Mouse (Mus musculus): ENCODE results near the gene Yipf4.
"Not testable (repeated sequence)": the region's sequence is repeated elsewhere in the genome, so short reads cannot be mapped to it uniquely, and the experiment has no call there.

Yipf4 gene

DNA sequence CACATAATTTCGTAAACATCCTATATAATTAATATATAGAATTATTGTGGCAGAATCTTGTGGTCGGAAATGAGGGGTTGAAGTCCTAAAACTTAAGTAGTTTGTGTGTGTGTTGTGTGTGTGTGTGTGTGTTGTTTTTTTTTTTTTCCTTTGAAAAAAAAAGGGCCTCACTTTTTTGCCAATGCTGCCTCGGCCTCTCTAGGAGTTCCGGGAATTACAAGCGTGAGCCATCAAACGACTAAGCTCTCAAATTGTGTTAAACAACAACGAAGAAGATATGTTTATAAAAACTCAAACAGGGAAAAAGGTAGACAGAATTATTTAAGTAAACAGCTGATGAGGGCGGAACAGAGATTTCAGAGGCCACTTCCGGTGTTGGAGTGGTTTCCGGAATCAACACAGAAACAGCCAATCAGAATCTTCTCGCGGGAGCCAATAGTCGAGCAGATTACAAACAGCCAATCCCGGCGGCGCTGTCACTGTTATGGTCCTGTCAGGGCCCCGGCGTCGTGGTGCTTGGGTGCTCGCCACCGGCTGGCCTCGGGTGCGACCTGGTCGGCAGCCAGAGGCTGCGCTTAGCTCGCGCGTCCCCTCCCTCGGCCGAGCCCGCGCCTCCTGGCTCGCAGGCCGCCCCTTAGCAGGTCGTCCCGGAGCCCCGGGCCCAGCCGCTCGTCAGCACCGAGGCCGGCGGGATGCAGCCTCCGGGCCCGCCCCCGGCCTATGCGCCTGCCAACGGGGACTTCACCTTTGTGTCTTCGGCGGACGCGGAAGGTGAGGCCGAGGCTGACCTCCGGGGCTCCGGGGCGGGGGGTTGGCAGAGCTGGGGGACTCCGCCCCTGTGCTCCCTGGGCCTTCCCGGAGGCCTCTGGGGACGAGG is at the start of gene Yipf4:
Gene Yipf4 (plus strand): TSS at position 470 of the 877 bp plus-strand sequence.
- peak; percentile 95 for DNase-seq (ENCODE audit: low spot score)

DNA sequence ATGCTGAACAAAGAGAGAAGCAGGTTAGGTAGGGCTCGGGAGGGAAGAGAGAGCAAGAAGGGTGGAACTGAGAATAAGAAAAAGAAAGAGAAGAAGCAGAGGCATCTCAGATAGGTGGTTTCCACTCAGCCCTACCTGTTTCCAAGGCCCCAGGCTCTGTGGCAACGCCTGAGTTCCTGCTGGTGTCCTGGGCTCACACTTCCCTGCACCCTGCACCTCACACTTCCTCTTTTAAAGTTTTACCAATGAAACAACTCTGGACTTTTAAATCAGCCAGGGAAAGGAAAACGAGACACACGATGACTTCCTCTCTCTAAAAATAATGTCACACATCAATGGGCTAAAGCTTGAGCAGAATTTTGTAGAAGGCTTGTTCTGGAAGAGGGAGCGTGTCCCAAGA is 48.8 kb upstream of the Yipf4 start:
- DNase-seq (ENCODE audit: low spot score): no peak

DNA sequence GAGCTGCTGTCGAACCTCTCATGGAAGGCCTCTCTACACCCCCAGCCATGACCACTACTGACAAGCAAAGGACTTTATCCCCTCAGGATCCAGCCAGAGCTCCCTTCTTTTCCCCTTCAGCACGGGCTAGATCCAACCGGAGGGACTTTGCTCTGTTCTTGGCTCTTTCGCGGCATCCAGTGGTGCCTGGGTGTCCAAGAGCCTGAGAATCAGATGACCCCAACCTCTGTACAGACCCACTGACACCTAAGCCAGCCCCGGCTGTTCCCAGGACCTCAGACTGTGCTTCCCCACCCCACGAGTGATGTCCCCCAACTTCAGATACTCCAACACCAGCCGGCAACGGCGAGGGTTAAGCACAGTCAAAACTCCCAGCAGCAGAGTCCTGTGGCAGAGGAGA is 39.5 kb upstream of the Yipf4 start:
- DNase-seq (ENCODE audit: low spot score): no peak

DNA sequence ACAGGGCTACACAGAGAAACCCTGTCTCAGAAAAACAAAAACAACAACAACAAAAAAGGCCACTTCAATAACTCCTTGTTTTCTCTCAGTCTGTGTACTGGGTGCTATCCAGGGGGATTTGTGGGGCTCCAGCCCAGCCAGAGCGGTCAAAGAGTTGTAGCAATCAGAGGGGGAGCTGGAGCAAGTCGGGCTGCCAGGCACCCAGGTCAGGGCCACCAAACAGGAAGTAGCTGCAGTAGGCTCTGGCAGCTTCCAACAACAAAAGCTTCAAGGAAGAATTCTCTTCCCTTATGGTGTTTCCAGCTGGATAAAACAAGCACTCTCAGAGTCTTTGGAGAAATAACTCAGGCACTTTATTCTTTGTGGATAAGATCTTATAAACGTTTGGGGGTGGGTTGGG is 35.4 kb upstream of the Yipf4 start:
- DNase-seq (ENCODE audit: low spot score): no peak

DNA sequence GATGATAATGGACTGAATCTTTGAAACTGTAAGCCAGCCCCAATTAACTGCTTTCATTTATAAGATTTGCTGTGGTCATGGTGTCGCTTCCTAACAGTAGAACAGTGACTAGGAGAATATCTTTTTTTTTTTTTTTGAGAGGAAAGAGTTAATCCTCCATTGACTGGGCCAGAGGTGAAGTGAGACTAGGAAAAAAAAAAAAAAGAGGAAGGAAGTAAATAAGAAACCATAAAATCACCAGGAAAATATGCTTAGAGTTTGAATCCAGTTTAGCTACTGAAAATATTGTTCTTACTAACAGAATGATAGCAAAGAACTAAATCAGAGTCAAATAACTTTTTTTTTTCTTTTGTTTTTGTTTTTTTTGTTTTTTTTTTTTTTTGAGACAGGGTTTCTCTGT is 34.6 kb upstream of the Yipf4 start:
- no peak for DNase-seq (ENCODE audit: low spot score)

DNA sequence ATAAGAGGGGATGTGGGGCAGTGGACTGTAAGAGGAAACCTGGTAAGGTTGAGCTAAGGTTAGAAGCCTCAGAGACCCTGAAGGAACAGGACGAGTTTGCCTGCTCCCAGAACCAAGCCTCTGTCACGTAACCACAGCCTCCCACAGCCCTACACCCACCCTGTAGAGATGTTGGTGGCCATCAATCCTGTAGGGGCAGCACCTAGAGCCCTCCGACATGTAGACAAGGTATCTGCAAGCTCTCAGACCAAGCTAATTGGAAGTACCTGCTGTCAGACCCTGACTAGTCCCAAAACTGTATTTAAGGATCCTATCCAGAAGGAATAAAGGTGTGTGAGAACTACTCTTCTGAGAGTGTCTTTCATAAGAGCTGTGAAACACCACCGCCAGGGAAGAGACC is 33.9 kb upstream of the Yipf4 start:
- no peak for DNase-seq (ENCODE audit: low spot score)

DNA sequence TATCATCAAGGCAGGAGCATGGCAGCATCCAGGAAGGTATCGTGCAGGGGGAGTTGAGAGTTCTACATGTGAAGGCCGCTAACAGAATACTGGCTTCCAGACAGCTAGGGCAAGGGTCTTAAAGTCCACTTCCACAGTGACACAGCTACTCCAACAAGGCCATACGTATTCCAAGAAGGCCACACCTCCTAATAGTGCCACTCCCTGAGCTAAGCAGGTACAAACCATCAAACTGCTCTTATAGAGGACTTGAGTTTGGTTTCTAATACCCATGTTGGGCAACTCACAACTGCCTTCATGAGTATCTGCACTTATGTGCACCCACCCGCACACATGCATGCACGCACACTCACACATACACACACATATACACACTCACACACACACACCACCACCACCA is 32.5 kb upstream of the Yipf4 start:
- DNase-seq (ENCODE audit: low spot score): no peak

DNA sequence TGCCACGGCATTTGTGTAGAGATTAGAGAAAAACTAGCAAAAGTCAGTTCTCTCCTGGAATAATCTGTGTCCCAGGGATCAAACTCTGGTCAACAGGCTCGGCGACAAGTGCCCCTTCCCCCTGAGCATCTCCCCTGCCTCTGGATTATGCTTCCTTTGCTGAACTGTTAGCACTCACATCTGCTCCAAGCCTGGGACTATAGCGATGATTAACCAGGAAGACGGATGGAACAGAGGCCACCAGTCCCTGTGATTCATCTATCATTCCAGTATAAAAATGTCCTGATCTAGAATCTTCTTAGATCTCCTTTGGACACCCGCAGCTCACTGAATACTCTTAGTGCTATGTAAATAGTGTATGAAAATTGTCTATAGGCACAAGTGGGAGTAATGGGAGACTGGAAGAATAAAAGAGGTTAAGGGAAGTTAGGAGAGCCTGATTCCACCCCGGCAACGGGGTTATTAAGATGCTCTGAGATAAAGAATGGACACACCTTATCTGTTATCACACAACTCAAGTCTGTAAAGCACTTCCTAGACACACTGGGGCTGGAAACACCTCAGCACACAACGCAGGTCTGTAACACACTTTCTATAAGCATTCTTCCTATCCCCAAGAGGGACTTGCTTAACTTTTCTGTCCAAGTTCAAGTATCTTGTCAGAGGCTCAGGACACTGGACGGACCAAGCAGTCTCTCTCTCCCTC is 31.2 kb upstream of the Yipf4 start:
- no peak for DNase-seq (ENCODE audit: low spot score)

DNA sequence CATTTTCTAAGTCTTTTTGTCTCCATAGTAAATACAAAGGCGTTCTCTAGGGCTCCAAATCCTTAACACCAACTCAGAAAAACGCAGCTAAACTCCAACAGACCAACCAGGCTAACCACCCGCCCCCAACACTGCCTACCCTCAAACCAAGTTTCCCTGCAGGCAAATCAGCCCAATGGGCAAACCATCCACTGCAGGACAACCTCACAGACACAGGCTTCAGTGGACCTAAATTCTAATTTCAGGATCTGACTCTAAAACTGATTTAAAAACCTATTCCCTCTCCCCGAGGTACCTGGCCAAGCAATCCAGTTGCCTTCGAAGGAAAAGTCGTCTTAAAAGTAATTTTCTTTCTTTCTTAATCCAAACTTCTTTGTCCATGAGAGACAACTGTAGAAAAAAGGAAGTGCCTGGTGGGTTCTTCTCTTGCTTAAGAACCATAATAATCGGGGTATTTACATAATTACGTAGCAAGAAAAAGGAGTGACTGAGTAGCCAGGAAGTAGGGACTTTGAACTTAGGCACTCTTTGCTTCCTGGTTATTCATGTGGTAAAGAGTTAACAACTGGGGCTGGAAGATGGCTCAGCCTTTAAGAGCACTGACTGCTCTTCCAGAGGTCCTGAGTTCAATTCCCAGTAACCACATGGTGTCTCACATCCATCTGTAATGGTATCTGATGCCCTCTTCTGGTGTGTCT is 30.4 kb upstream of the Yipf4 start, which contains the start of gene Nlrc4:
Gene Nlrc4 (minus strand): TSS at position 432 of the 698 bp plus-strand sequence.
- no peak for DNase-seq (ENCODE audit: low spot score)

DNA sequence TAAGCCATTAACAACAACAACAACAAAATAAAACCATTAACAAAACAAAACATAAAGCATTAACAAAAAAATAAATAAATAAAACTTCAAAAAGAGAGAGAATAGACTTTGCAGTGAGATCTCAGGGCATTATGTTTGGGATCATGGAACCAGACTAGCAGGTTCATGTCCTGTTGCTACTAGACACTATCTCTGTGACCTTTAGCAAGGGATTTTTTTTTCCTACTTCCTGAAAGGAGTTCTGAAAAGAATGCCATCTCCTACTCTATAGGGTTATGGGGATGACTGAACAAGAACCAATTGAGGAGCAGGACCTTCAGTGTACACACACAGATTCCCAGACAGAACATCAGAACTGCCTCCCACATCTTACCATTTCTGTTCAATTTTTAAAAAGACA is 25.8 kb upstream of the Yipf4 start:
- DNase-seq (ENCODE audit: low spot score): no peak

DNA sequence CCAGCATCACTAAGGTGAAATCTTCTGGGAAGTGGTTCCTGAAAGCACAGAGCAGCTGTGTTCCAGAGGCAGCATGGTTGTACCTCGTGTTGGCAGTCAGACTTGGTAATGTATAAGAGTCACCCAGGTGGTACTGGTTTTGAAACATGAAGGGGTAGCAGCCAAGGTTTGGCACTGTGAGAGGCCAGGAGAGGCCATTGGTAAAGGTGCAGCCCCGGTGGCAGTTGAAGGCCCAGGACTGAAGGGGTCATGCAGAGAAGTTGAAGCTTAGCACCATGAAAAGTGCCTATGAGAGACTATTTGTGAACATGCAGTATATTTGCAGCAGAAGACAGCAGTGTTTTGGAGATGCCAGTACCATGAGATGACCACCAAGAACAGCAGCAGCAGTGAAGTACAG is 21.3 kb upstream of the Yipf4 start:
- DNase-seq (ENCODE audit: low spot score): not testable (repeated sequence)

DNA sequence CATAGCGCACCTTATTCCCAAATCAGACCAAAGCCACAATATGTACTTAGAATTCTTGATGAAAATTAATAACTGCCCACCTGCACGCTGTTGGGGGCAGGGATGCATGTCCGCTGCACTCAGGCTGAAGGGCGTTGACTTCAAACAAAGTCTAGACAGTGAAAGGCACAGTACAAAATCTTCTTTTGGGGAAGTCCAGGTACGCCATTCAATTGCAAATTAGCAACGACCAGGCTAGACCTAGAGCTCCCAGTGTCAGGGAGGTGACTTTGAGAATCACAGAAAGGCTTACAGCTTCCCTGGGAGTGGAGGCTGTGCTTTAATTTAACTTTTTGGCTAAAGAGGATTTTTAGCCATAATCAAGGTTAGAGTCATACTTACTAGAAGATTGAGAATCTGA is 19.2 kb upstream of the Yipf4 start:
- not testable (repeated sequence) for DNase-seq (ENCODE audit: low spot score)

DNA sequence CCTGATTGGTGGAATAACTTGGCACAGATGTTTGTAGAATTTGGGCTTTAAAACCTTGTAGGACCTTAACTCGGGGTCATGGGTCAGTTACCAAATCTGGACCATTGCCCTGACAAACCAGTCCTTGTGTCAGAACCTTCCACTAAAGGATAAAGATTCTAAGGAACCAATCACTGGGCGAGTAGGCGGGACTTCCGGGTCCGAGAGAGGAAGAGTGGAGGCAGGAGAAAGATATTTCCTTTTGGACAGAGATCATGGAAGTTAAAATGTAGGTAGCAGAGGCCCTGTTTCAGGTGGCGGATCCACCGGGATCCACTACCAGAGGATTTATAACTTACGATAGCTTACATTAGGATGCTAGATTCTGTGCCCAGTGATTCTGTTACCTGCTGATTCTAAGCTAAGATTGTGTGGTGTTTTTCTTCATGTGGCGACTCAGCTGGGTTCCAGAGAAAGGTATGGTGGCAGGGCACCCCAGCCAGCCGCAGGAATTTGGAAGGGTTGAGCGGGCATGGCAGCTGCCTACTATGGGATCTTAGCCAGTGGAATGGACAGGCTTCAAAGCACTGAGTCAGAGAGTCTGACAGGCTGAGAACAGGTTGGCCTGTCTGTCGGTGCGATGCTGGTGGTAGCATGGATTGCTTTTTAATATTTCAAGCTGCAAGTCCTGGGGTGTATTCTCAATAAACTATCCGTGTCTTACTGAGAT is 8.8 kb upstream of the Yipf4 start:
- DNase-seq (ENCODE audit: low spot score): no peak

DNA sequence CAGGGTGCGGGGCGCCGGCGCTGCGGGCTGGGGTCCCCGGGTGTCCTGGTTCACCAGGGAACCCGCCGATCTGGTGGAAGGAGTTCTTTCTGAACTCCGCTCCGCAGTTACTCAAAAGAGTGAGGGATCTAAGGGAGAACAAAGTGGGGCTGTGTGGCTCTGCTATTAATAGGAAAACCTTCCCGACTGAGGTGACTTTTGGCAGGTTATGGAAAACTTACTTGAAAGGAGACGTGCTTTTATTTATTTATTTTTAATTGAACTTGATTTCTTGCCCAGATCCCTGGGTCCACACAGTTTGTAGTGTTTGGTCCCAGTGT is 568 bp downstream of the Yipf4 start:
- DNase-seq (ENCODE audit: low spot score): no peak

DNA sequence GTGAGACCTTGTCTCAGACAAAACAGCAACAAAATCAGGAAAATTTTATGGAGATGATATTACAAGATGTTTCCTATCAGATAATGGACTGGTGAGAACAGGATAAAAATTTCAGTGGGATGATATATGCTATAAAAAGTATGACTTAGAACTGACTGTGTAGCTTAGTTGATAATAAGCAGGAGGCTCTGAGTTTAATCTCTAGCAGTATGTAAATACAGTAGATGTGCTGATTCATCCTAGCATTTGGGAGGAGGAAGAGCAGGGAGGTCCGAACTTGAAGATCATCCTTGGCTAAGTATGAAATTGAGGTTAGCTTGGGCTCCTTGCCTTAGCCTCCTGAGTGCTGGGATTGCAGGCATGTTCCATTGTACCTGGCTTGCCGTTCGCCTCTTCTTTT is 2.3 kb downstream of the Yipf4 start:
- no peak for DNase-seq (ENCODE audit: low spot score)

DNA sequence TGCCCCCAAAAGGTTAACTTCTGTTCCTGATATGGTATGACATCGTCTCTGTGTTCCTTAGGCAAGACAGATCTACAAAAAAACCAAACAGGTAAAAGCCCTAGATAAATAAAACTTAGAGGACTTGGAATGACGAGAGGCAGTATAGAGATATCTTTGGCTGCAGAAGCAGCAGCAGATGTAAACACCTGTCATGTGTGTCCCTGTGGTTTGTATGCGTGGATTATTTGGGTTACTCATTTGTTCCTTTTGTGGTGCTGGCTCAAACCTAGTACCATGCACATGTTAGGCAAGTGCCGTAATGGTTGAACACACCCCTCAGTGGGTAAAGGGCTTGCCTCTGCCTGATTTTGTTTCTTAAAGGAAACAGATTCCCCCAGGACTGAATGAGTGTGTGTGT is 10.9 kb downstream of the Yipf4 start:
- no peak for DNase-seq (ENCODE audit: low spot score)

DNA sequence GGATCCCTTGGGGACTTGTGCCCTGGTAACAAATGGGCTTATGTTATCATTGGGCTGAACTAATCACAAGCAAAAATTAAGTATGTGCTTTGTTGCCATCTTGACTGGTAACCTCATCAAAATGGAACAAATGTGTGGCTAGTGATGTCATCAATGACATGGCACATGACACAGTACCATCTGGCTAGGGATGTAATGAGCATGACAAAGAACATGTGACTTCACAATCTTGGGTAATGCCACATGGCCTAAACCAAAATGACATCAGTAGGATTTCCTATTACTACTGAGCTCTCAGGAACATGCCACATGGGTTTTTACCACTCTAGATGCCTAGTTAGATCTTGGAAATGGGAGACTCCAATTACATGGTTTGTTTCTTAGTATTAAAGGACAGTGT is 11.8 kb downstream of the Yipf4 start:
- DNase-seq (ENCODE audit: low spot score): no peak

DNA sequence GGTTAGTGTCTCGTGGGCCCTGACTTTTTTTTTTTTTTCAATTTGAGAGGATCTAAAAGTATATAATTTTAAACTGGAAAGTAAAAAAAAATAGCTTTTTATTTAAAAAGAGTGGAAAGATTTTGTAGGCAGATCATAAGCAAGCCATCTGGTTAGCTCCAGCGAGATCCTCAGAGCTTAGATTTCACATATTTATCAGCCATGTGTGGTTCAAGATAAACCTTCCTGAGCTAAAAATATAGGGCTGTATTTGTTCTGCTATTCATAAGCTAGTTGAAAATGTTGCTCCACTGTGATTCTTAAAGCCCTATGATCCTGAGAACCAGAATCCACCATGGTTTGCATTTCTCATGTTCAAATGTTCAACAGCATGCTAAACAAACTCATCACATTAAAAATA is 18.6 kb downstream of the Yipf4 start:
- no peak for DNase-seq (ENCODE audit: low spot score)

DNA sequence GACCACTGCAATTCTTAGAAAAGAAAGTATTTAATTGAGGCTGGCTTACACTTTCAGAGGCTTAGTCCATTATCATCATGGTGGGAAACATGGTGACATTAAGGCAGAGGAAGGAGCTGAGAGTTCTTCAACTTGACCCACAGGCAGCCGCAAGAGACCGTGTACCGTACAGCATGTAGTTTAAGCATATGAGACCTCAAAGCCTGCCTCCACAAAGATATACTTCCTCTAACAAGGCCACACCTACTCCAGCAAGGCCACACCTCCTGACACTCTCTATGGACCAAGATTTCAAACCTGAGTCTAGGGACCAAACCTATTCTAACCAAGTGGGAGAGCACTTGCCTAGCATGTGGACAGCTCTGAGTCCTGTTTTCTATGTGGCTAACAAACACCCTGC is 19.3 kb downstream of the Yipf4 start:
- no peak for DNase-seq (ENCODE audit: low spot score)

DNA sequence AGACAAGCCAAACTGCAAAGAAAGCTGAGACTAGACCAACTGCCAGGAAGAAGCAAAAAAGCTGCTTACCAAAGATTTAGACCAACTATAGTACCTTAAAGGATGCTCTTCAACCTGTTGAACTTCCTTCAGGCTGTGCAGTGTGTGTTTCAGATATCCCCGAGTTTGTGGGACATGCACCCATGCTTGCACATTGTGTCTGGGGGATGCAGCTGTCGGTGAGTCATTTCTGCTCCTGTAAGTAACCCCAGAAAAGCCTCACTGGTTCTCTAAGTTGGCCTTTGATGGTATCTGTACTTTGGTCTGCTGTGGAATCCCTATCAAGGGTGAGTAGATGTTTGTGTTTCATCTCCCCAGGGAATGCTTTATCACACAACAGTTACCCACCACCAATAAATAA is 23.0 kb downstream of the Yipf4 start:
- DNase-seq (ENCODE audit: low spot score): no peak

DNA sequence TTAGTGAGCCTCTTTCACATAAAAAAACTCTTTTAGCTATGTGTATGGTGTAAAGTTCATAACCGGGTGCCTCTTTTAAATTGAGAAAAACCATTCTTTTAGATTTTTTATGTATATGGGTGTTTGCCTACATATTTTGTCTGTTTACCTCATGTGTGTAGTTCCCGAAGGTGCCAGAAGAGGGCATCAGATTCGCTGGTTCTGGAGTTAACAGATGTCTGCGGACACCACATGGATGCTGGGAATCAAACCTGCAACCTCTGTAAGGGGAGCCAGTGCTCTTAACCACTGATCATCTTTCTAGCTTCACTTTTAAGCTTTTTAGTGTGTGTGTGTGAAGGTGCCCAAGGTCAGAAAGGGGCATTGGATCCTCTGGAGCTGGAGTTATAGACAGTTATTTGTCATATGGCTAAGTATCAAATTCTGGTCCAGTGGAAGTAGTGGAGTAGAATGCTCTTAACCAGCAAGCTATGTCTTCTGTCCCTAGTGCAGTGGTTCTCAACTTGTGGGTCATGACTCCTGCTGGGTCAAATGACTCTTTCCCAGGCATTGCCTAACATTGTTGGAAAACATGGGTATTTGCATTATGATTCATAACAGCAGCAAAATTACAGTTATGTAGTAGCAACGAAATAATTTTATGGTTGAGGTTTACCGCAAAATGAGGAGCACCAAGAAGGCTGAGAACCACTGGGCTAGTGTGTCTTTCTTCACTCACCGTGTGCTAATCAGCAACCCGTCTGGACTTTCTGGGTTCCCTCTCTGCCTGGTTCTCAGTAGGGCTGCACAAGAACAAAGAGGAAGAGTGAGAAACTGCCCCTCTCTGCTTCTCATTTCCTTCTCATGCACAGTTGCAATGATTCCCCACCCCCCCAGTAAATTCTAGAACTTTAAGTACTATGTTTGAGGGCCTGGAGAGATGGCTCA is 33.8 kb downstream of the Yipf4 start:
- no peak for DNase-seq (ENCODE audit: low spot score)

Measured in testis, postnatal 10 days (tissue).